Mouse (Mus musculus): ENCODE data around the gene Hoxa6. TPM values are rescaled to one million over a fixed set of nuclear protein-coding genes. Genes with fewer than 3 reads are reported as not detected.
A peak's percentile ranks its signal among the peaks of the same experiment; 100 is the strongest.

The Hoxa6 gene
- polyA plus RNA-seq, 1 experiment from 2014 or later = 4.4 TPM

DNA sequence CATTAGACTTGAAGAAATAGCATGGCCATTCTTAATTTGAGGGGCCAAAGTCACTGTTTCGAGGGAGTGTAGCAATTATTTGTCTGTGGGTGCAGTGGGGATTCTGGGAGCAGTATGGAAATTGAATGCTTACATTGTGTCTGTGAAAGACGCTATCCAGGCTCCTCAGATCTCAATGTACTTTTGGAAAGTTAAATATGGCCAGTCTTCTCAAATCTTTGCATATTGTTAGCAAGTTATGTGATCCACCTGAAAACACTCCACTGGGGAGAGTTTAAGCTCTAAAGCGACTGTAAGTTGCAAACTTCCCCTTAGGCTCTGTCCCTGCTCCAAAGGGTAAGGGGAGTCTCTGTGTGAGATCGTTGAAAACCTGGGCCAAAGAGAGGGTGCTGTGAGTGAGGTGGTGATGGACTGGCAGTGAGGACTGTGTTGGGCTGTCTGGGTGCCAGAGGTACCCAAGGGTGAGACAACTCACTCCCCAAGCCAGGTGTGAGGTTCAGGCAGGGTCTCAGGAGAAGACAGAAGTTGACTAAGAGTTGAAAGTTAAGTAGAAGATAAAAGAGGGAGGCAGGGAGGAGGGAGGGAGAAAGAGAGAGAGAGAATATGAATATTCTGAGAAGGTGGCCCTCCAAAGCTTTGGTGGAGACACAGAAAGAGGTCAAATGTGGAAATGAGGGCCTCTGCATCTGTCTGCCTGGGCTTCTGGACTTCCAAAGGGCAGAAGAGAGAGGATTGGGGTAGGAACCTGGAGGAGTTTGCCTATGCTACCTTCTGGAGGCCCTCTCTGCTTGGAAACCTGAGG, 1.4 kb downstream of the Hoxa6 start:
- H3K27me3 ChIP-seq (ENCODE audit: control insufficient read depth, insufficient read depth, low read length) = no peaks in the 10 kb centered on the region; the same call in 1 of the 2 replicates
- H3K9me3 ChIP-seq (ENCODE audit: control insufficient read depth, low read length) = no peaks in the 10 kb centered on the region
- ATAC-seq (ENCODE audit: low FRiP score, low TSS enrichment) = no peak
- H3K27ac ChIP-seq (ENCODE audit: low read depth, low read length) = peak overlapping the region; percentile 76
- WGBS = 12% methylated on average over 4 of the region's 4 CpGs
- peaks cover 42% of the 10 kb centered on the region for H3K36me3 ChIP-seq (ENCODE audit: control insufficient read depth, insufficient read depth, low read length)
- peak overlapping the region; percentile 91 for H3K9ac ChIP-seq (ENCODE audit: low read depth, low read length)
- peak overlapping the region; percentile 65; the same call in 1 of the 2 replicates for H3K4me3 ChIP-seq (ENCODE audit: low read length)
- peaks cover 60% of the 10 kb centered on the region for H3K4me1 ChIP-seq (ENCODE audit: control insufficient read depth, insufficient read depth, low read length)
- peak overlapping the region; percentile 97 for H3K4me2 ChIP-seq (replicated peaks; ENCODE audit: low read depth, low read length)

- Histone ChIP-seq H3K4me3 (ENCODE audit: low read length) (peak overlapping the region; percentile 65), H3K9ac (ENCODE audit: low read depth, low read length) (peak overlapping the region; percentile 91), H3K36me3 (ENCODE audit: control insufficient read depth, insufficient read depth, low read length) (peaks cover 51% of the 10 kb centered on the region), H3K27me3 (ENCODE audit: control insufficient read depth, insufficient read depth, low read length) (no peaks in the 10 kb centered on the region; the same call in 1 of the 2 replicates), H3K4me1 (ENCODE audit: control insufficient read depth, insufficient read depth, low read length) (peaks cover 71% of the 10 kb centered on the region), H3K9me3 (ENCODE audit: control insufficient read depth, low read length) (no peaks in the 10 kb centered on the region), H3K4me2 (replicated peaks; ENCODE audit: low read depth, low read length) (peak overlapping the region; percentile 97), H3K27ac (ENCODE audit: low read depth, low read length) (peak overlapping the region; percentile 76)
- ATAC-seq (ENCODE audit: low FRiP score, low TSS enrichment) = no peak
- 6% methylated on average over 55 of the region's 55 CpGs for WGBS
Observed at GRCm38 (mm10) chr6:52205638-52206621, 2.6 kb downstream of the Hoxa6 start.

DNA sequence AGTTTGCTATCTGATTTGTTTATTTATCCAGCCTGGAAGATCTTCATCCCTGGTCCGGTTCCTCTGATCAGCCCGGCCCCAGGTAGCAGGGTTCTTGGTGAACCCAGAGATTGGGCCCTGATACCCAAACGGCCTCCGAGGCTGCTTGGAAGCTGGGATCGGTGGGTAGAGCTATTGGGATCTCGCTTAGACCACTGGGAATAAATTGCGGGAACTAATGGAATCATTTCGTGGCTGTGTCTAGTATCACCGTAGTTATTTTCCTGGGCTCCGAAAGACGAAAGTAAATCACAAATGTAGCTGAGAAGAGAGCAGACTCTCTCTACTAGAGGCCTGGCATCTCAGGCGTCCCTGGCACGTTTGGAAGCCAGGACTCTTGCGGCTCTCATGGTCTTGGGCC, 3.3 kb downstream of the Hoxa6 start:
- no peaks in the 10 kb centered on the region for H3K9me3 ChIP-seq (ENCODE audit: control insufficient read depth, low read length)
- H3K36me3 ChIP-seq (ENCODE audit: control insufficient read depth, insufficient read depth, low read length) = peaks cover 55% of the 10 kb centered on the region
- WGBS = 6% methylated on average over 14 of the region's 14 CpGs
- peak overlapping the region; percentile 91 for H3K9ac ChIP-seq (ENCODE audit: low read depth, low read length)
- H3K4me3 ChIP-seq (ENCODE audit: low read length) = peak overlapping the region; percentile 65
- H3K4me1 ChIP-seq (ENCODE audit: control insufficient read depth, insufficient read depth, low read length) = peaks cover 78% of the 10 kb centered on the region
- ATAC-seq (ENCODE audit: low FRiP score, low TSS enrichment) = no peak
- H3K4me2 ChIP-seq (replicated peaks; ENCODE audit: low read depth, low read length) = peak overlapping the region; percentile 97
- H3K27me3 ChIP-seq (ENCODE audit: control insufficient read depth, insufficient read depth, low read length) = no peaks in the 10 kb centered on the region; the same call in 1 of the 2 replicates
- peak overlapping the region; percentile 76 for H3K27ac ChIP-seq (ENCODE audit: low read depth, low read length)

GRCm38 (mm10) chr6:52204050-52204752, 4.3 kb downstream of the Hoxa6 start, which contains the start of gene Hoxa5:
Hoxa5 (minus strand) TSS chr6:52204587.
- Histone ChIP-seq H3K27me3 (ENCODE audit: control insufficient read depth, insufficient read depth, low read length) (no peaks in the 10 kb centered on the region; the same call in 1 of the 2 replicates), H3K4me2 (replicated peaks; ENCODE audit: low read depth, low read length) (peak within 1 kb of the TSS; percentile 97), H3K36me3 (ENCODE audit: control insufficient read depth, insufficient read depth, low read length) (peaks cover 55% of the 10 kb centered on the region), H3K4me1 (ENCODE audit: control insufficient read depth, insufficient read depth, low read length) (peaks cover 76% of the 10 kb centered on the region), H3K9me3 (ENCODE audit: control insufficient read depth, low read length) (no peaks in the 10 kb centered on the region), H3K9ac (ENCODE audit: low read depth, low read length) (peak within 1 kb of the TSS; percentile 91), H3K27ac (ENCODE audit: low read depth, low read length) (peak within 1 kb of the TSS; percentile 88), H3K4me3 (ENCODE audit: low read length) (peak within 1 kb of the TSS; percentile 65)
- WGBS = under 1% methylated on average over 65 of the region's 65 CpGs
- peak; percentile 70 for ATAC-seq (ENCODE audit: low FRiP score, low TSS enrichment)

DNA sequence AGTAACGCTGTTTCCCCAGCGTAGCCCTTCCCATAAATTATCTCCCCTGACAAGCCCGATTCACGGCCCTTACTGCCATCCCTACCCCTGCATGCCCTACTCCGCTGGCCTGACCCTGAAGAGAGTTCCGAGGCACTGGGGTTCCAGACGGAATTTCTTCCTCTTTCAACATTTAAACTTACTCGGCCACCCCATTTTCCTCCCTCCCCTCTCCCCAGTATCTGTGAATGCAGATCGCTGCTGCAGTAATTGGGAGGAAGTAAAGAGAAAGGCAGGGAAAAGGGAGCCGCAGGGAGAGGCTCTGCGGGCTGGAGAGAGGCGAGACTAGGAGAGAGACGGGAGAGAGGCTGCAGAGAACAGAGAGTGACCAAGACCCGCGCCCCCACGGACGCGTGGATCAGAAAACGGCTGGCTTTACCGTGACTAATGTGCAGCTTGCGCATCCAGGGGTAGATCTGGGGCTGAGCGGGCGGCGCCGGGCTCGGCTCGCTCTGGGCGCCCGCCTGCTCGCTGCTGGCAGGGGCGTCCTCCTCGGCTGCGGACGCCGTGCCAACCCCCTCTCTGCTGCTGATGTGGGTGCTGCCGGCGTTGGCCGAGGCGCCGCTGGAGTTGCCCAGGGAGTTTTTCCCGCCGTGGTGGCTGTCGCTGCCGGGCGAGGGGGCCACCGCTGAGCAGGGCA, 5.0 kb downstream of the Hoxa6 start:
- WGBS = under 1% methylated on average over 45 of the region's 46 CpGs
- H3K27ac ChIP-seq (ENCODE audit: low read depth, low read length) = peak overlapping the region; percentile 88

GRCm38 (mm10) chr6:52203121-52203370, 5.5 kb downstream of the Hoxa6 start:
- Histone ChIP-seq H3K36me3 (ENCODE audit: control insufficient read depth, insufficient read depth, low read length) (peaks cover 55% of the 10 kb centered on the region), H3K27me3 (ENCODE audit: control insufficient read depth, insufficient read depth, low read length) (no peaks in the 10 kb centered on the region; the same call in 1 of the 2 replicates), H3K9ac (ENCODE audit: low read depth, low read length) (peak overlapping the region; percentile 91), H3K4me2 (replicated peaks; ENCODE audit: low read depth, low read length) (peak overlapping the region; percentile 97), H3K4me1 (ENCODE audit: control insufficient read depth, insufficient read depth, low read length) (peaks cover 79% of the 10 kb centered on the region), H3K27ac (ENCODE audit: low read depth, low read length) (peak overlapping the region; percentile 88), H3K4me3 (ENCODE audit: low read length) (peak overlapping the region; percentile 65), H3K9me3 (ENCODE audit: control insufficient read depth, low read length) (no peaks in the 10 kb centered on the region)
- no peak for ATAC-seq (ENCODE audit: low FRiP score, low TSS enrichment)
- WGBS = 2% methylated on average over 10 of the region's 10 CpGs

More for the DNA sequence above, 5.0 kb downstream of the Hoxa6 start:
- peaks cover 75% of the 10 kb centered on the region for H3K4me1 ChIP-seq (ENCODE audit: control insufficient read depth, insufficient read depth, low read length)
- peak overlapping the region; percentile 65 for H3K4me3 ChIP-seq (ENCODE audit: low read length)
- peak overlapping the region; percentile 97 for H3K4me2 ChIP-seq (replicated peaks; ENCODE audit: low read depth, low read length)
- peak overlapping the region; percentile 91 for H3K9ac ChIP-seq (ENCODE audit: low read depth, low read length)
- ATAC-seq (ENCODE audit: low FRiP score, low TSS enrichment) = no peak
- no peaks in the 10 kb centered on the region; the same call in 1 of the 2 replicates for H3K27me3 ChIP-seq (ENCODE audit: control insufficient read depth, insufficient read depth, low read length)
- peaks cover 55% of the 10 kb centered on the region for H3K36me3 ChIP-seq (ENCODE audit: control insufficient read depth, insufficient read depth, low read length)
- H3K9me3 ChIP-seq (ENCODE audit: control insufficient read depth, low read length) = no peaks in the 10 kb centered on the region

- Histone ChIP-seq H3K27ac (ENCODE audit: low read depth, low read length) (peak overlapping the region; percentile 88), H3K9me3 (ENCODE audit: control insufficient read depth, low read length) (no peaks in the 10 kb centered on the region), H3K36me3 (ENCODE audit: control insufficient read depth, insufficient read depth, low read length) (peaks cover 55% of the 10 kb centered on the region), H3K4me2 (replicated peaks; ENCODE audit: low read depth, low read length) (peak overlapping the region; percentile 97), H3K4me3 (ENCODE audit: low read length) (peak overlapping the region; percentile 65), H3K4me1 (ENCODE audit: control insufficient read depth, insufficient read depth, low read length) (peaks cover 78% of the 10 kb centered on the region), H3K27me3 (ENCODE audit: control insufficient read depth, insufficient read depth, low read length) (no peaks in the 10 kb centered on the region; the same call in 1 of the 2 replicates), H3K9ac (ENCODE audit: low read depth, low read length) (peak overlapping the region; percentile 91)
- 11% methylated on average over 22 of the region's 22 CpGs for WGBS
- no peak for ATAC-seq (ENCODE audit: low FRiP score, low TSS enrichment)
Observed at GRCm38 (mm10) chr6:52202362-52203120, 6.0 kb downstream of the Hoxa6 start.
